15 mouse cellular contexts compared by ENCODE assay signal in genomic region chr9:29803738-29804285, GRCm38 (mm10).
DNase-seq lines count a peak whose midpoint lies in the region; ATAC-seq and TF ChIP-seq lines count a peak whose summit lies in the region.
"Had no signal": no experiment of that assay in that cellular context is flagged by ENCODE, and none has a peak within 500 bp of the region (broad histone marks: within the 10 kb centered on the region; RNA-seq: fewer than 3 reads in every experiment).

No protein-coding gene starts in this region.

- H3K9ac ChIP-seq in limb, embryonic 11.5 days (ENCODE audit: low read length), result no peak overlapping the region
- H3K9ac ChIP-seq in hindbrain, embryonic 11.5 days (ENCODE audit: low read depth, low read length), result no peak overlapping the region
- H3K9ac ChIP-seq in midbrain, embryonic 12.5 days (replicated peaks), result no peak overlapping the region
- H3K9ac ChIP-seq in intestine, postnatal 0 days (ENCODE audit: low read depth, low read length), result no peak overlapping the region
- no peak overlapping the region for H3K9ac ChIP-seq in stomach, postnatal 0 days (ENCODE audit: low read length)
- H3K9ac ChIP-seq: embryonic facial prominence, embryonic 13.5 days; liver, embryonic 15.5 days had no signal

- 24% methylated on average over 4 of the region's 4 CpGs for WGBS in limb, embryonic 11.5 days
- WGBS in limb, embryonic 10.5 days, result 31% methylated on average over 4 of the region's 4 CpGs
- 60% methylated on average over 4 of the region's 4 CpGs for WGBS in hindbrain, embryonic 11.5 days
- WGBS in midbrain, embryonic 12.5 days, result 42% methylated on average over 4 of the region's 4 CpGs
- WGBS in intestine, postnatal 0 days, result 53% methylated on average over 4 of the region's 4 CpGs
- WGBS in stomach, postnatal 0 days, result 43% methylated on average over 4 of the region's 4 CpGs

- no peaks in the 10 kb centered on the region for H3K9me3 ChIP-seq in limb, embryonic 11.5 days (ENCODE audit: control insufficient read depth, low read length)
- H3K9me3 ChIP-seq in limb, embryonic 10.5 days (replicated peaks), result no peaks in the 10 kb centered on the region
- no peaks in the 10 kb centered on the region for H3K9me3 ChIP-seq in hindbrain, embryonic 11.5 days (ENCODE audit: control insufficient read depth, low read length)
- no peaks in the 10 kb centered on the region for H3K9me3 ChIP-seq in midbrain, embryonic 12.5 days
- H3K9me3 ChIP-seq in intestine, postnatal 0 days (ENCODE audit: control insufficient read depth), result no peaks in the 10 kb centered on the region
- no peaks in the 10 kb centered on the region for H3K9me3 ChIP-seq in stomach, postnatal 0 days (ENCODE audit: control insufficient read depth, low read length)
- H3K9me3 ChIP-seq: embryonic facial prominence, embryonic 13.5 days; liver, embryonic 15.5 days had no signal

- no peak for TF ChIP-seq EP300 in stomach, postnatal 0 days (optimal IDR thresholded peaks at IDR 0.05)

- peaks cover 5% of the 10 kb centered on the region; the same call in 1 of the 2 replicates for H3K4me1 ChIP-seq in limb, embryonic 11.5 days (ENCODE audit: control insufficient read depth, insufficient read depth, low read length)
- H3K4me1 ChIP-seq in limb, embryonic 10.5 days, result peaks cover 20% of the 10 kb centered on the region
- peaks cover 11% of the 10 kb centered on the region for H3K4me1 ChIP-seq in hindbrain, embryonic 11.5 days (replicated peaks; ENCODE audit: control insufficient read depth, insufficient read depth, low read length)
- peaks cover 30% of the 10 kb centered on the region for H3K4me1 ChIP-seq in midbrain, embryonic 12.5 days
- H3K4me1 ChIP-seq in intestine, postnatal 0 days (replicated peaks; ENCODE audit: control insufficient read depth, insufficient read depth, low read length), result no peaks in the 10 kb centered on the region
- H3K4me1 ChIP-seq in stomach, postnatal 0 days (replicated peaks; ENCODE audit: control insufficient read depth, insufficient read depth), result no peaks in the 10 kb centered on the region
- H3K4me1 ChIP-seq: liver, embryonic 15.5 days had no signal

- 0 out of 2 replicates have a peak, but pooled peaks cover 5% of the 10 kb centered on the region for H3K27me3 ChIP-seq in limb, embryonic 11.5 days (ENCODE audit: control insufficient read depth, insufficient read depth, low read length)
- H3K27me3 ChIP-seq in limb, embryonic 10.5 days (ENCODE audit: low read depth, poor library complexity, severe bottlenecking), result peaks cover 73% of the 10 kb centered on the region
- H3K27me3 ChIP-seq in hindbrain, embryonic 11.5 days (ENCODE audit: control insufficient read depth, insufficient read depth, low read length), result no peaks in the 10 kb centered on the region
- H3K27me3 ChIP-seq in midbrain, embryonic 12.5 days, result no peaks in the 10 kb centered on the region
- no peaks in the 10 kb centered on the region for H3K27me3 ChIP-seq in intestine, postnatal 0 days (replicated peaks; ENCODE audit: control insufficient read depth, insufficient read depth, low read length)
- H3K27me3 ChIP-seq in stomach, postnatal 0 days (ENCODE audit: control insufficient read depth, insufficient read depth, low read length), result no peaks in the 10 kb centered on the region
- H3K27me3 ChIP-seq: liver, embryonic 15.5 days had no signal

- no peak overlapping the region for H3K27ac ChIP-seq in limb, embryonic 11.5 days (replicated peaks; ENCODE audit: low read depth, low read length)
- no peak overlapping the region for H3K27ac ChIP-seq in limb, embryonic 10.5 days
- peak overlapping the region; percentile 56 for H3K27ac ChIP-seq in hindbrain, embryonic 11.5 days (ENCODE audit: low read depth, low read length)
- H3K27ac ChIP-seq in midbrain, embryonic 12.5 days (replicated peaks), result peak overlapping the region; percentile 84
- no peak overlapping the region for H3K27ac ChIP-seq in intestine, postnatal 0 days (ENCODE audit: low read depth, low read length)
- no peak overlapping the region for H3K27ac ChIP-seq in stomach, postnatal 0 days (replicated peaks)
- H3K27ac ChIP-seq: embryonic facial prominence, embryonic 13.5 days; liver, embryonic 15.5 days had no signal

- H3K36me3 ChIP-seq in limb, embryonic 11.5 days (ENCODE audit: control insufficient read depth, insufficient read depth, low read length), result no peaks in the 10 kb centered on the region
- H3K36me3 ChIP-seq in limb, embryonic 10.5 days, result no peaks in the 10 kb centered on the region
- H3K36me3 ChIP-seq in hindbrain, embryonic 11.5 days (ENCODE audit: control insufficient read depth, insufficient read depth, low read length), result no peaks in the 10 kb centered on the region
- H3K36me3 ChIP-seq in midbrain, embryonic 12.5 days, result no peaks in the 10 kb centered on the region
- no peaks in the 10 kb centered on the region for H3K36me3 ChIP-seq in intestine, postnatal 0 days (ENCODE audit: control insufficient read depth, insufficient read depth)
- no peaks in the 10 kb centered on the region for H3K36me3 ChIP-seq in stomach, postnatal 0 days (ENCODE audit: control insufficient read depth, insufficient read depth, low read length)
- H3K36me3 ChIP-seq: embryonic facial prominence, embryonic 13.5 days; G1E; liver, embryonic 15.5 days had no signal

- peak; percentile 17; the same call in 1 of the 2 replicates for ATAC-seq in limb, embryonic 11.5 days (ENCODE audit: insufficient number of reproducible peaks, low FRiP score, low TSS enrichment, low read depth)
- ATAC-seq in hindbrain, embryonic 11.5 days (ENCODE audit: low FRiP score), result no peak
- no peak for ATAC-seq in midbrain, embryonic 12.5 days (ENCODE audit: low FRiP score, low read depth)
- ATAC-seq in intestine, postnatal 0 days, result no peak
- ATAC-seq in stomach, postnatal 0 days (ENCODE audit: low FRiP score, low TSS enrichment), result no peak

- H3K4me3 ChIP-seq in limb, embryonic 11.5 days (ENCODE audit: low read depth, low read length), result no peak overlapping the region
- no peak overlapping the region for H3K4me3 ChIP-seq in limb, embryonic 10.5 days
- H3K4me3 ChIP-seq in hindbrain, embryonic 11.5 days (ENCODE audit: low read depth, low read length), result no peak overlapping the region
- H3K4me3 ChIP-seq in midbrain, embryonic 12.5 days, result no peak overlapping the region
- no peak overlapping the region for H3K4me3 ChIP-seq in intestine, postnatal 0 days (ENCODE audit: low read depth, low read length)
- H3K4me3 ChIP-seq in stomach, postnatal 0 days (ENCODE audit: low read depth, low read length), result no peak overlapping the region
- H3K4me3 ChIP-seq: embryonic facial prominence, embryonic 13.5 days; liver, embryonic 15.5 days had no signal

- H3K4me2 ChIP-seq in limb, embryonic 11.5 days (ENCODE audit: low read depth, severe bottlenecking), result no peak overlapping the region
- H3K4me2 ChIP-seq in hindbrain, embryonic 11.5 days (replicated peaks; ENCODE audit: low read depth, low read length), result no peak overlapping the region
- H3K4me2 ChIP-seq in midbrain, embryonic 12.5 days (replicated peaks), result no peak overlapping the region
- no peak overlapping the region for H3K4me2 ChIP-seq in intestine, postnatal 0 days (replicated peaks; ENCODE audit: low read depth)
- H3K4me2 ChIP-seq in stomach, postnatal 0 days (replicated peaks; ENCODE audit: low read depth), result no peak overlapping the region
- H3K4me2 ChIP-seq: liver, embryonic 15.5 days had no signal

- DNase-seq in limb, embryonic 11.5 days (ENCODE audit: low spot score), result no peak
- DNase-seq in limb, embryonic 10.5 days (ENCODE audit: low spot score), result no peak
- DNase-seq in hindbrain, embryonic 11.5 days (ENCODE audit: low spot score), result no peak
- no peak for DNase-seq in spleen, adult 18-20 months
- DNase-seq in heart, postnatal 4 days, result no peak
- DNase-seq in stomach, postnatal 0 days (ENCODE audit: low spot score), result no peak
- DNase-seq: cerebellum, adult 11-12 months; kidney, adult 9 months; lung, postnatal 36 days; thymus, adult 18-20 months had no signal

- TF ChIP-seq CTCF in intestine, postnatal 0 days (IDR thresholded peaks at IDR 0.05; ENCODE audit: low read depth), result no peak
- no peak for TF ChIP-seq CTCF in stomach, postnatal 0 days (IDR thresholded peaks at IDR 0.05; ENCODE audit: low read depth)

Comparison
In these comparisons a context has a peak if more than half of its experiments do, and no peak if none do; other contexts are left out.
1. H3K27ac ChIP-seq: peak in hindbrain, embryonic 11.5 days (single experiment) and midbrain, embryonic 12.5 days (single experiment); none in limb, embryonic 11.5 days (single experiment), limb, embryonic 10.5 days (single experiment), intestine, postnatal 0 days (single experiment) and stomach, postnatal 0 days (single experiment).